ENCODE assay signal across 9 mouse cellular contexts in the genomic region with DNA sequence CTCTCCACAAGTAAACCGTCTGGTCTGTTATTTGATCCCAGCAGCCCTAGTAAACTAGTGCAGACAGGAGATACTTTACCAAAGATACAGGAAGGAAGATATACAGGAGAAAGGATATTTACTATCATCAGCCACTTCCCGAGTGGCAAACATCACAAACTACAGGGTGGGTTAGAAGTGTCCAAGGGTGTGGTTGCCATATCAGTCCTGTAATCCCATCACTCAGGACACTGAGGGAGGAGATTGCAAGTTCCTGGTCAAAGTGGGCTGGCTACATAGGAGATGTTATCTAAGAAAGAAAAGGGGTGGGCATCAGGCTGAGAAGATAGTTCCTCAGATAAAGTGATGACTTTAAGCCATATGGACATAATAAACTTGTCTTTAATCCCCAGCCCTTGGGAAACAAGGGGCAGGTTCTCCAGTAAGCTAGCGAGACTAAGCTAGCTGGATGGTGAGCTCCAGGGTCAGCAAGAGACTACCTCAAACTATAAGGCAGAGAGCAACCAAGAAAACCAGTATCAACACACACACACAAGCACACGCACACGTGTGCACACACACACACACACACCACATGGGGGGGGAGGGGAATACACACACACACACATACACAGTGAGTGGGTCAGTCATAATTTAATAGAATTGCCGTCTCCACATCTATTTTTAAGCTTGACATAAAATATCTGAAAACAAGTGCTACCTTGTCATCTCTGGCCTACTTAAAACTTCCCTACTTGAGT. TPM values are rescaled to one million over a fixed set of nuclear protein-coding genes. Genes with fewer than 3 reads are reported as not detected.
DNase-seq lines count a peak whose midpoint lies in the region; ATAC-seq and TF ChIP-seq lines count a peak whose summit lies in the region.
"Had no signal": no experiment of that assay in that cellular context is flagged by ENCODE, and none has a peak within 500 bp of the region (broad histone marks: within the 10 kb centered on the region; RNA-seq: fewer than 3 reads in every experiment).

No protein-coding gene starts in this region.

- no peak for ATAC-seq in heart, embryonic 11.5 days (replicated peaks; ENCODE audit: insufficient number of reproducible peaks, low FRiP score, low TSS enrichment)
- no peak for ATAC-seq in liver, embryonic 15.5 days (ENCODE audit: insufficient read depth)
- peak; percentile 33; the same call in 1 of the 2 replicates for ATAC-seq in neural tube, embryonic 15.5 days (ENCODE audit: low FRiP score)

- 0 out of 2 replicates have a peak overlapping the region, but pooled peaks have one; percentile 22 for H3K27ac ChIP-seq in heart, embryonic 11.5 days (ENCODE audit: low read depth, low read length)
- peak overlapping the region; percentile 18; the same call in 1 of the 2 replicates for H3K27ac ChIP-seq in left cerebral cortex, adult 2 months
- H3K27ac ChIP-seq in liver, embryonic 15.5 days (replicated peaks) = peak overlapping the region; percentile 53
- no peak overlapping the region for H3K27ac ChIP-seq in neural tube, embryonic 15.5 days (replicated peaks)

- H3K4me2 ChIP-seq in heart, embryonic 11.5 days = no peak overlapping the region
- H3K4me2 ChIP-seq in liver, embryonic 15.5 days = peak overlapping the region; percentile 46
- no peak overlapping the region for H3K4me2 ChIP-seq in neural tube, embryonic 15.5 days

- no peak overlapping the region for H3K4me3 ChIP-seq in heart, embryonic 11.5 days (ENCODE audit: low read depth, low read length)
- H3K4me3 ChIP-seq in left cerebral cortex, adult 2 months = no peak overlapping the region
- no peak overlapping the region for H3K4me3 ChIP-seq in liver, embryonic 15.5 days (replicated peaks)
- no peak overlapping the region for H3K4me3 ChIP-seq in neural tube, embryonic 15.5 days (replicated peaks)

- WGBS in heart, embryonic 11.5 days (ENCODE audit: insufficient replicate concordance) = 53% methylated on average over 6 of the region's 6 CpGs
- WGBS in liver, embryonic 15.5 days (ENCODE audit: insufficient replicate concordance) = 27% methylated on average over 6 of the region's 6 CpGs
- WGBS in neural tube, embryonic 15.5 days = 86% methylated on average over 6 of the region's 6 CpGs

- peaks cover 22% of the 10 kb centered on the region for H3K4me1 ChIP-seq in heart, embryonic 11.5 days (ENCODE audit: control insufficient read depth, insufficient read depth, low read length)
- H3K4me1 ChIP-seq in liver, embryonic 15.5 days (replicated peaks) = peaks cover 30% of the 10 kb centered on the region
- peaks cover 31% of the 10 kb centered on the region for H3K4me1 ChIP-seq in neural tube, embryonic 15.5 days

- H3K9me3 ChIP-seq in heart, embryonic 11.5 days (replicated peaks; ENCODE audit: control insufficient read depth, low read length) = no peaks in the 10 kb centered on the region
- no peaks in the 10 kb centered on the region for H3K9me3 ChIP-seq in liver, embryonic 15.5 days (replicated peaks)
- no peaks in the 10 kb centered on the region for H3K9me3 ChIP-seq in neural tube, embryonic 15.5 days (replicated peaks)

- no peak for DNase-seq in heart, postnatal 36 days
- no peak for DNase-seq in left cerebral cortex, adult 2 months (ENCODE audit: extremely low spot score in 1 of 2, low spot score in 2 of 2)
- no peak for DNase-seq in left cerebral cortex, adult 8-10 months (ENCODE audit: low spot score in 2 of 2)
- DNase-seq in layer of hippocampus, adult 18-20 months (ENCODE audit: low spot score in 2 of 2) = no peak
- DNase-seq: lung, postnatal 10 days had no signal

- H3K36me3 ChIP-seq in heart, embryonic 11.5 days (ENCODE audit: control insufficient read depth, insufficient read depth, low read length) = no peaks in the 10 kb centered on the region
- no peaks in the 10 kb centered on the region for H3K36me3 ChIP-seq in liver, embryonic 15.5 days (replicated peaks)
- H3K36me3 ChIP-seq in neural tube, embryonic 15.5 days = no peaks in the 10 kb centered on the region

- TF ChIP-seq CTCF in left cerebral cortex, adult 2 months (IDR thresholded peaks at IDR 0.05) = no peak

- H3K9ac ChIP-seq in heart, embryonic 11.5 days (ENCODE audit: low read depth, low read length) = 0 out of 2 replicates have a peak overlapping the region, but pooled peaks have one; percentile 28
- H3K9ac ChIP-seq in liver, embryonic 15.5 days = peak overlapping the region; percentile 27; the same call in 1 of the 2 replicates
- no peak overlapping the region for H3K9ac ChIP-seq in neural tube, embryonic 15.5 days (replicated peaks)

- no peaks in the 10 kb centered on the region for H3K27me3 ChIP-seq in heart, embryonic 11.5 days (ENCODE audit: control insufficient read depth, insufficient read depth, low read length)
- no peaks in the 10 kb centered on the region for H3K27me3 ChIP-seq in liver, embryonic 15.5 days
- H3K27me3 ChIP-seq in neural tube, embryonic 15.5 days (replicated peaks) = no peaks in the 10 kb centered on the region
- H3K27me3 ChIP-seq: CH12.LX had no signal

- intact Hi-C loops in heart, postnatal 36 days (cut with DNase I) = no loop called here
- intact Hi-C loops in left cerebral cortex, adult 2 months (cut with DNase I) = no loop called here

RNA-seq across cellular contexts. Expression of a gene that starts 18.5 kb away (rescaled TPM):
- 14.9 and 19.7 TPM in 2 replicates for polyA plus RNA-seq in heart, embryonic 11.5 days (2014; fragmentation: Nextera tagmentation; extraction: Ambion mirVana)
- total RNA-seq in heart, postnatal 36 days (2021) = 10 to 100 TPM; 24.7 to 27.7 TPM
- total RNA-seq in left cerebral cortex, adult 2 months (2021) = 100 to 1,000 TPM; 113 to 128 TPM
- 100 to 1,000 TPM; 117 to 128 (median 122) TPM for total RNA-seq in left cerebral cortex, adult 8-10 months (2022)
- polyA plus RNA-seq in liver, embryonic 15.5 days (2015; fragmentation: Nextera tagmentation; extraction: Ambion mirVana) = 5.1 and 5.6 TPM in 2 replicates
- polyA plus RNA-seq in neural tube, embryonic 15.5 days (2015; fragmentation: Nextera tagmentation; extraction: Ambion mirVana) = 49.0 and 53.5 TPM in 2 replicates
- 100 to 1,000 TPM; 102 to 107 TPM for total RNA-seq in layer of hippocampus, adult 18-20 months (2021)
